Mouse (Mus musculus): ENCODE results near the gene Rrp7a. TPM values are rescaled to one million over a fixed set of nuclear protein-coding genes. Genes with fewer than 3 reads are reported as not detected.
"Not testable (repeated sequence)": the region's sequence is repeated elsewhere in the genome, so short reads cannot be mapped to it uniquely, and the experiment has no call there.

Rrp7a gene
- total RNA-seq, 2 experiments from 2014 or later: 28.6 to 37.9 TPM

GRCm38 (mm10) chr15:83156929-83157666 lies 34.5 kb upstream of the Rrp7a start:
- peak; percentile 70 to 74 for DNase-seq

GRCm38 (mm10) chr15:83155672-83156419 lies 33.2 kb upstream of the Rrp7a start:
- DNase-seq: no peak

- no peak for DNase-seq
These were observed 31.7 kb upstream of the Rrp7a start for GRCm38 (mm10) chr15:83154309-83154708.

GRCm38 (mm10) chr15:83150694-83151093 lies 28.1 kb upstream of the Rrp7a start:
- no peak for DNase-seq

- DNase-seq: no peak
These were observed 27.5 kb upstream of the Rrp7a start for GRCm38 (mm10) chr15:83150073-83150442.

GRCm38 (mm10) chr15:83149196-83150072 lies 26.8 kb upstream of the Rrp7a start, which contains the start of gene Poldip3:
TSS of gene Poldip3 (minus strand) at chr15:83149384.
- DNase-seq: peak; percentile 98 to 100

- no peak for DNase-seq
These were observed 26.2 kb upstream of the Rrp7a start for GRCm38 (mm10) chr15:83148801-83149195.

GRCm38 (mm10) chr15:83148395-83148794 lies 25.8 kb upstream of the Rrp7a start:
- no peak for DNase-seq

GRCm38 (mm10) chr15:83145541-83145940 lies 22.9 kb upstream of the Rrp7a start:
- DNase-seq: no peak

GRCm38 (mm10) chr15:83142861-83143260 lies 20.3 kb upstream of the Rrp7a start:
- DNase-seq: no peak

GRCm38 (mm10) chr15:83135654-83136053 lies 13.1 kb upstream of the Rrp7a start:
- DNase-seq: no peak

GRCm38 (mm10) chr15:83134671-83135070 lies 12.1 kb upstream of the Rrp7a start:
- no peak for DNase-seq

GRCm38 (mm10) chr15:83129530-83130231 lies 7.1 kb upstream of the Rrp7a start:
- no peak for DNase-seq

- DNase-seq: not testable (repeated sequence)
These were observed 4.4 kb upstream of the Rrp7a start for GRCm38 (mm10) chr15:83127037-83127436.

GRCm38 (mm10) chr15:83126582-83126981 lies 4.0 kb upstream of the Rrp7a start:
- no peak for DNase-seq

GRCm38 (mm10) chr15:83124625-83125024 lies 2.0 kb upstream of the Rrp7a start:
- DNase-seq: no peak

- peak; percentile 38 to 49 for DNase-seq
These were observed 664 bp downstream of the Rrp7a start for GRCm38 (mm10) chr15:83121709-83122565.

GRCm38 (mm10) chr15:83118360-83118759 lies 4.2 kb downstream of the Rrp7a start:
- peak; percentile 26 to 42 for DNase-seq

- no peak for DNase-seq
These were observed 7.5 kb downstream of the Rrp7a start for GRCm38 (mm10) chr15:83115071-83115470.

- DNase-seq: no peak
These were observed 8.5 kb downstream of the Rrp7a start for GRCm38 (mm10) chr15:83114106-83114505.

- DNase-seq: peak; percentile 72 to 85
These were observed 9.7 kb downstream of the Rrp7a start for GRCm38 (mm10) chr15:83112898-83113297.
